Mouse (Mus musculus) cerebellum, adult 9-10 months (tissue): Measurements from ENCODE around the gene Tfam.

Experiments used
- DNase-seq: peaks from one replicate; pipeline ENCODE4 v3.0.0; 2022

Tfam gene

GRCm38 (mm10) chr10:71238240-71238554 lies at the start of gene Tfam:
Tfam (minus strand) TSS chr10:71238280.
- DNase-seq, result no peak

DNA sequence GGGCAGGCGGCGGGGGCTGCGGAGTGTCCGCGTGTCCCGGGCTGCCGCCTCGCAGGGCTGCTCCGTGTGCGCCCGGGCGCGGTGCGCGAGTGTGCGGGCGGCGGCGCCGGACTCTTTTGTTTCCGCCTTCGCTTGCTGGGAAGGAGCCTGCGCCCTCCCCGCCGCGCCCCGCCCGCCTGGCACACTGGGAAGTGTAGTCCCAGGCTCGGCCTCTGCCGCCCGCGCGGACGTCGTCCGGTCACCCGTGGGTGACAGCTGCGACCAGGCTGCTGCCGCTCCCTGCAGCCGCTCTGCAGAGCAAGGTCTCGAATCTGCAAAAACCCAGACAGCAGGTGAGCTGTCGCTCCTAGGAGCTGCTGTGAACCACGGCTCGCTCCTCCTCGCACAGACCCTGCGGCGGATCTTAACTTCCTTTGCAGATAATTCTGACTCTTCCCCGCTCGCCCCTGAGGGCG lies 47.1 kb upstream of the Tfam start, which contains the start of gene Ube2d1:
TSS of gene Ube2d1 (minus strand) at position 137 of the 455 bp plus-strand sequence.
- DNase-seq, result peak; percentile 91

DNA sequence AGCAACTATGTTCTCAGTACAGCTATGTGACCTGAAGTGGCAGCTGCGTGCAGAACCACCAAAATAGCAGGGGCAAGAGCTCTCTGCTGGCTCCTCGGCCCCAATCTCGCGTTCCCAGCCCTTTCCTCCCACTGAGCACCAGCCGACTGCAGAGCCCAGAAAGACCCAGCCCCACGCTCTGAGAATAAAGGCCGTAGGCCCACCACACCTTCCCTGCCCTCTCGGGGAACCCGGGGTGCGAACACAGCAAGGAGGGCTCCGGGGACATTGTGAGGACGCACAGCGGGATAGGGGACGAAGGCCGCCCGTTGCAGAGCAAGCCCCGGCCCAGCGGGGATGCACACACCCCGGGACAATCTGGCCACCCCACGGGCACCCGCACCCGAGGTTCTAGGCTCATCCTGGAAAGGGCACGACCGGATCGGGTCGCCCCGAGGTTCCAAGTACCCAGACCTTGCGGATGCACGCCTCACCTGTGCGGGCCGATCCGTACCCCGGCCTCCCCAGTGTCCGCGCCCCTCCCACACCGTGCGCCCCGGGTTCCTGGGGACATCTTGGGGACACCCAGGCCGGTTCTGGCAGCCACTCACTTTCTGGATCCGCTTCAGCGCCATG lies 46.5 kb upstream of the Tfam start:
- DNase-seq, result peak; percentile 56

GRCm38 (mm10) chr10:71284131-71284510 lies 46.0 kb upstream of the Tfam start:
- no peak for DNase-seq

- DNase-seq, result peak; percentile 58
These were observed 35.1 kb upstream of the Tfam start for GRCm38 (mm10) chr10:71273008-71273739.

DNA sequence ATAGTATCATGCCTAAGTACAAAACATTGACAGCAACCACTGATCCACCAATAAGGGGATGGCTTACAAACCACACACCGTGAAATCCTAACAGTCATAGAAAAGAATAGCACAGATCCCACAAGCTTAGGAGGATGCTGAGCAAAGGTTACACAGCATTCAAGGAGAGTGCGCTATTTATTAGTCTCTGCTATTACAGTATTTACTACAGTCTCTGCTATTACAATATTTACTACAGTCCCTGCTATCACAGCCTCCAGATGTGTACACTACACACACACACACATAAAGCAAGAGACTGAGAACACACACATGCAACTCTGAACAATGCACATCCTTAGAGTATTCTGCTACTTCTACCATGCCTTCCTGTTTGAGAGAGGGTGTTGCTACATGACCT lies 29.9 kb upstream of the Tfam start:
- DNase-seq, result no peak

GRCm38 (mm10) chr10:71267511-71267910 lies 29.4 kb upstream of the Tfam start:
- DNase-seq, result no peak

DNA sequence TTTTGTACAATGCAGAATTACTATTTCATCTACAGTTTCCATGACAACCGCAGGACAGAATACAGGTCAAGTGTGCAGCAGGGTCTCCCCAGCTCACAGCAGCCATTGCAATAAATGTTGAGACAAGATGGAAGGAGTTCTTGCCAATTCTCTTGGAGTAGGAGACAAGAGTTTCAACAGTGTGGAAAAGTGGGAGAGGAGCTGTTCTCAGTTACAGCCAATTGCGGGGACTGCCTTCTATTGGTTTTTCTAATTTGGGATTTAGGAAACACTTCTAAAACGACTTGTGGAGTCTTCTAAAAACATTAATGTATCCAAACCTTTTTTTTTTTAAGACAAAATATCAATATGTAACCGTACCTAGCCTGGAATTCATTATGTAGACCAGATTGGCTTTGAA lies 27.0 kb upstream of the Tfam start:
- DNase-seq, result no peak

GRCm38 (mm10) chr10:71261637-71262036 lies 23.6 kb upstream of the Tfam start:
- no peak for DNase-seq

DNA sequence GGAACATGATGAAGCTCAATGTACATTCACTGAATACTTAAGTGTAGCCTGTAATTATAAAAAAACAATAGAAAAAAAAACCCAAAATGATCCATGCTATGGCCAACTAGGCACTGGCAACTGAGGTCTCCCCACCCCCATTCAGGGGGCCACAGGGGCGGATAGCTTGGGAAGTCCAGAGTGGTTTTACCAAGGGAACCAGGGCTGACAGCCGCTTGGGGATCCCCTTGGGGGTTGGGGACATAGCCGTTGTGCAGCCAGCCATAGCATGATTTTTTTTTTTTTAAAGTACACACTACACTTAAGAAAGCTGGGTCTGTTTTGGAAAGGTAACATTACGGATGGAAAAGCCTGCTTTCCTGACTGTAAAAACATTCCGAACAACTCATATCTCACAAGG lies 20.9 kb upstream of the Tfam start:
- DNase-seq, result no peak

DNA sequence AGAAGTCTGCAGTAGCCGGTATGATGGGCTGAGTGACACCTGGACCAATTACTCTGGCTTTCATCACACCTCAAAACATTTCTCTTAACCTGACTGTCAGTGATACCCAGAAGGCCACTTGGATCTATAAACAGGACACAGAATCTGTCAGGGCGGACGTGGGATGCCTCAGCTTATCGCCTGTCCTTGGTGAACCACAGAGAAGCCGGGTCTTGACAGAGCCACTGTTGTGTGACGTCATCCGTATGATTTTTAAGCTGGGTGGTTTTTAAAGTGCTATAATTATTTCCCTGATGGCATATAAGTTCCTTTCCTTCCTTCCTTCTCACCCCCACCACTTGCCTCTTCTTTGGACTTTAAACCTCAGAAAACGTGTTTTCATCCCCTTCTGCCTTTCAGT lies 20.4 kb upstream of the Tfam start:
- no peak for DNase-seq

GRCm38 (mm10) chr10:71253147-71253546 lies 15.1 kb upstream of the Tfam start:
- DNase-seq, result no peak

DNA sequence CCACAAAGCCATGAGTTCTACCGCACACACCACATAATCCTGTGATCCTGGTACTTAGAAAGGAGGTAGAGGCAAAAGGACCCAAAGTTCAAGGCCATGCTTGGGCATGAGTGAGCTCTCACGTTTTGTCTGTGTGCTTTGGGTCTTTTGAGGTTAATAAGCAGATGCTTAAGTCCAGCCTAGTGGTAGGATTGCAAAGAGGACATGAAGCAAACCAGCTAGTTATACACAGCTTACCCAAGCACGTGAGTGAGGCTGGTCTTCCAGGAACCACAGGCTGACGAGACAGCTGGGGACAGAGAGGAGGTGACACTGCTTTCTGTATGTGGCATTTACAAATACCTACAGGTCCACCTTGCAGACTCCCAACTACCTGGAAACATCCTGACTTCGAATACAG lies 14.3 kb upstream of the Tfam start:
- no peak for DNase-seq

DNA sequence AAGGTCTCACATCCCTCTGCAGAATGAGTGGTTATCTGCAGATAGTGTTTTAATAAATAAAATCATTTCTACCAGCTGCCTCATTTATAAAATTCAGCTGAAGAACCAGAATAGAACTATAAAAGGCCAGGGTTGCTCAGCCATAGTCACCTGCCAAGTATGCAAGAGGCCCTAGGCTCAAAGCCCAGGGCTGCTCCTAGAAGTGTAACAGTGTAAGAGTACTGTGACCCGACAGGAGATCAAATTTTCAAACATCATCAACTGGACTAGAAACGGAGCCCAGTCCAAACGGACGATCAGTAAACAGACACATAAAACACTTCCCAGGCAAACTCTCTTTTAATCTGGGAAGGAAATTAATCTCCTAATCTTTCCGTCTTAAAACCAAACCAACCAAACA lies 13.8 kb upstream of the Tfam start:
- peak; percentile 44 for DNase-seq

- peak; percentile 46 for DNase-seq
These were observed 13.2 kb upstream of the Tfam start for GRCm38 (mm10) chr10:71251256-71251655.

GRCm38 (mm10) chr10:71250472-71250871 lies 12.4 kb upstream of the Tfam start:
- peak; percentile 91 for DNase-seq

GRCm38 (mm10) chr10:71249086-71249880 lies 11.2 kb upstream of the Tfam start:
- peak; percentile 61 for DNase-seq

- peak; percentile 20 for DNase-seq
These were observed 8.9 kb upstream of the Tfam start for GRCm38 (mm10) chr10:71246956-71247355.

DNA sequence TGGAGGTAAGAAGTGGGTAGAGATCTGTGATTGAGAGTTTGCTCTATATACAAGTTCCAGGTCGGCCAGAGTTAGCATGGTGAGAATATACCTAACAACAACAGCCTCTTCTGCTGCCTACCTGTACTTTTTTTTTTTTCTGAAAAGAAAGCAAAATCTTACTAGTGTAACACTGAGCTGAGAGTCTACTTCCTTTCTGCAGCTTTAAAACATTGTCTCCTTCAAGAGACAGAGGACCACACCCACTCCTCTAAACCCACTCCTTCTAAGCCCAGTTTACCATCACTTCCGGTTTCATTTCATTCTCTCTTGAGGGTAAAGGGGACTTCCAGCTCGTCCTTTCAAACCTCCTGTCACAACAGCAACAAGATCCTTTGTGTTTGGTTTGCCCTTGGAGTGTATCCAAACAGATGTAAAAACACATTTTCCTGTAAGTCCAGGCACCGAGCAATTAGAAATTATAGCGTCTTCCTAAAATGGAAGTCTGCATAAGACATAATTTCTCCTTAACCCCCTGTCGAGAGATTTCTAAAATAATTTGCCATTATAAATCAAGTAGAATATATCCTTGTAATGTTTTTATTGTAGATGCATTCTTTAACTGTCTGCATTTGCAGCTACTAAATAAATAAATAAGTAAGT lies 1.5 kb upstream of the Tfam start:
- DNase-seq, result no peak

DNA sequence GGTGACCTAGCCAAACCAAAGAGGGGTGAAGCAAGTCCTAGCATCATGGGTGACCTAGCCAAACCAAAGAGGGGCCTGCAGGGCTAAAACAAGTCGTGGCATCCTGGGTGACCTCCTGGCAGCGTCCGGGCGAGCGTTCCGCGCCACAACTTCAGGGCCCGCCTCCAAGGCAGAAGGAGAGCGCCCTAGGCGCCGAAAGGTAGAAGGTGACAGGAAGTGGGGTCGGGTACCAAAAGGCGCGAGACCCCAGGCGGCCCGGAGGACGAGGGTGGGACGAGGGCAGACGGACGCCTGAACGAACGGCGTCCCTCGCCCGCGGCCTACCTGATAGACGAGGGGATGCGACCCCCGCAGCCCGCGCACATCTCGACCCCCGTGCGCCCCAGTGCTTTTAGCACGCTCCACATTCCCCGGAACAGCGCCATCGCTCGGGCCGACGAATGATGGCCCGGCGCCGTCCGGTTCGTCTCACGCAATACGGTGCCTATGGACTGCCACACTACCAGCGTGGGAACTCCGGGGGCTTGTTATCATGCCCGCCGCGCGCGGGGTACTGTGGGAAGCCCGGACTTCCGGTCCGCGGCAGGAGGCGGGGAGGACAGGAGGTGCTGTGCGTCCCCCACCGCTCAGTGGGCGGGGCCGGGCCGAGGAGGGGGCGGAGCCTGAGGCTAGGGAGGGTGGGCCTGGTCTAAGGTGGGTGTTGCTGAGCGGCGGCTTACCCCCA lies 402 bp downstream of the Tfam start:
- peak; percentile 96 for DNase-seq

- no peak for DNase-seq
These were observed 4.0 kb downstream of the Tfam start for GRCm38 (mm10) chr10:71234071-71234470.

DNA sequence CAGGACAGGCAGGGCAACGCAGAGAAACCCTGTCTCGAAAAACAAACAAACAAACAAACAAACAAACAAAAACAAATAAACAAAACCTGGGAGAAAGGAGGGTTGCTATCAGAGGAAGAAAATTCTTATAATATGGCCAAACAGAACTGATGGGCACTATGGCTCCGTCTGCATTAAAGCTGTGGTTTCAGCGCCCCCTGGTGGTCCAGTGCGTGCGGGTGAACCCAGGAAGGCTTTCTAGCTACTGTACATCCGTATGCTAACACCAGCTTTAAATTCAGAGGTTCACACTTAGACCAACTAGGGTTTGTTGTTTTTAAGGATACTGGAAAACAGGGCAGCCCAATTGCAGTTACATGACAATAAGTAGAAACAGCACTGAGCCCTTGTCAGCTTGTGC lies 12.2 kb downstream of the Tfam start:
- DNase-seq, result peak; percentile 82

DNA sequence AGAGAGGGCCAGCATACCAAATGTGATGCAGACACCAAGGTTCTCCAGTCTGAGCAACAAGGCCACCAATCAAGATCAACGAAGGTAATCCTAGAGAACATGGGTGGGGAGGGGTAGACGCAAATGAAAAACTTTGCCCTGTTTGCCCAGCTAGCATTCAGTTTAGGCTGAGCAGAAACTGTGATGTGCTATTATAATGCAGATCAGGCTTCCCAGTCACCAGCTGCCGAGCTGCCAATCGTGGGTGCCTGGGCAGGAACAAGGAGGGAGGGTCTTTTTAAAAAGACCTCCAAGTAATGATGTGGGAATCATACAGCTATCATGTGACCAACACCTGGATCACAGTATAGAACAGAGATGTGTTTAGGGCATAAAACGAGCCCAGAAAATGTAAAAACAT lies 15.0 kb downstream of the Tfam start:
- no peak for DNase-seq
